Mouse (Mus musculus): ENCODE measurements around the gene Rbms2. TPM values are rescaled to one million over a fixed set of nuclear protein-coding genes. Genes with fewer than 3 reads are reported as not detected.

Rbms2 gene
- polyA plus RNA-seq, 1 experiment = 137 TPM

DNA sequence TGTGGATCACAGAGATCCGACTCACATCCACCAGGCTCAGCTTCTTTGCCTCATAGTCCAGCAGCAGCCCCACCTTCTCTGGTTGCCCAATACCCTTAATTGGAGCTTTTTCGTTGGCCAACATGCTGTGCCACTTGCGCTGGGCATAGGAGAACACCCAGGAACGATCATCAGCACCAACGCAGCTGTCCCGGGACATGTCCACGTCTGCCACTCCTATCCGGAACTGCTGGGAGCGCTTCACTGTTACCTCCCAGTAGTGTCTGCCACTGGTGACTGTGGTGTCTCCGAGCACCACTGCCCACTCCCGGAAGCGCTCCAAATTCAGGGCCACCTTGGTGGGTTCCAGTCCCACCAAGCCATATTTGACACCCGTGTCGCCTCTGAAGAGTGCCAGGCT is 30.9 kb upstream of the Rbms2 start:
- TF ChIP-seq POLR2A (IDR thresholded peaks at IDR 0.05; ENCODE audit: insufficient read depth, low read length) = no peak
- TF ChIP-seq EP300 (IDR thresholded peaks at IDR 0.05; ENCODE audit: insufficient read depth, low read depth, low read length) = no peak
- no peak for TF ChIP-seq CTCF (IDR thresholded peaks at IDR 0.05; ENCODE audit: low read depth, low read length)
- no peaks in the 10 kb centered on the region for H3K27me3 ChIP-seq (ENCODE audit: control insufficient read depth, insufficient read depth, low read length, poor library complexity, severe bottlenecking)
- H3K4me1 ChIP-seq (ENCODE audit: control insufficient read depth, insufficient read depth, low read length) = no peaks in the 10 kb centered on the region
- peak overlapping the region; percentile 5; the same call in 1 of the 2 replicates for H3K27ac ChIP-seq (ENCODE audit: insufficient read depth, low read length)
- H3K4me3 ChIP-seq (ENCODE audit: low read depth, low read length) = peak overlapping the region; percentile 75
- H3K9me3 ChIP-seq (replicated peaks; ENCODE audit: control insufficient read depth, insufficient read depth, low read length, poor library complexity, severe bottlenecking) = no peaks in the 10 kb centered on the region
- H3K9ac ChIP-seq (ENCODE audit: low read depth, poor library complexity, severe bottlenecking) = peak overlapping the region; percentile 86
- peaks cover 18% of the 10 kb centered on the region for H3K36me3 ChIP-seq (ENCODE audit: control insufficient read depth, insufficient read depth, low read length, poor library complexity, severe bottlenecking)

DNA sequence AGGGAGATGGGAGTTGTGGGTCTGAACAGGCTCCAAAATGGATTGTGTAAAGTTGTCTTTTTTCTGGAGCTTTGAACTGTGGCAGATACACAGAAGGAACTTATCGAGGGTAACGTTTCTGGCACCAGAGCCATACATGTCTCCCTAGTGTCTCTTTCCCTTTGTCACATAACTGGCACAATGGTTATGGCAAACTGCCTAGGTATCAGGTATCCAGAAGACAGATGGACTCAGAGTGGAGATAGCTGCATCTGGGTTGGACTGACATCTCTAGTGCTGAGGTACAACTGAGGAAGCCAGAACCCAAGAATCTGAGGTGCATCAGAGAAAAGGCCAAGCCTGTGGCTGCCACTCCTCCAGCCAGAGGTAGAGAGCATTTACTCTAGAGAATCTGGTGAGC is 30.0 kb upstream of the Rbms2 start:
- Histone ChIP-seq H3K9me3 (replicated peaks; ENCODE audit: control insufficient read depth, insufficient read depth, low read length, poor library complexity, severe bottlenecking) (no peaks in the 10 kb centered on the region), H3K4me1 (ENCODE audit: control insufficient read depth, insufficient read depth, low read length) (no peaks in the 10 kb centered on the region), H3K27me3 (ENCODE audit: control insufficient read depth, insufficient read depth, low read length, poor library complexity, severe bottlenecking) (no peaks in the 10 kb centered on the region), H3K4me3 (ENCODE audit: low read depth, low read length) (no peak overlapping the region), H3K36me3 (ENCODE audit: control insufficient read depth, insufficient read depth, low read length, poor library complexity, severe bottlenecking) (peaks cover 18% of the 10 kb centered on the region), H3K9ac (ENCODE audit: low read depth, poor library complexity, severe bottlenecking) (0 out of 2 replicates have a peak overlapping the region, but pooled peaks have one; percentile 86), H3K27ac (ENCODE audit: insufficient read depth, low read length) (no peak overlapping the region)
- TF ChIP-seq CTCF (IDR thresholded peaks at IDR 0.05; ENCODE audit: low read depth, low read length) (no peak), EP300 (IDR thresholded peaks at IDR 0.05; ENCODE audit: insufficient read depth, low read depth, low read length) (no peak), POLR2A (IDR thresholded peaks at IDR 0.05; ENCODE audit: insufficient read depth, low read length) (no peak)

DNA sequence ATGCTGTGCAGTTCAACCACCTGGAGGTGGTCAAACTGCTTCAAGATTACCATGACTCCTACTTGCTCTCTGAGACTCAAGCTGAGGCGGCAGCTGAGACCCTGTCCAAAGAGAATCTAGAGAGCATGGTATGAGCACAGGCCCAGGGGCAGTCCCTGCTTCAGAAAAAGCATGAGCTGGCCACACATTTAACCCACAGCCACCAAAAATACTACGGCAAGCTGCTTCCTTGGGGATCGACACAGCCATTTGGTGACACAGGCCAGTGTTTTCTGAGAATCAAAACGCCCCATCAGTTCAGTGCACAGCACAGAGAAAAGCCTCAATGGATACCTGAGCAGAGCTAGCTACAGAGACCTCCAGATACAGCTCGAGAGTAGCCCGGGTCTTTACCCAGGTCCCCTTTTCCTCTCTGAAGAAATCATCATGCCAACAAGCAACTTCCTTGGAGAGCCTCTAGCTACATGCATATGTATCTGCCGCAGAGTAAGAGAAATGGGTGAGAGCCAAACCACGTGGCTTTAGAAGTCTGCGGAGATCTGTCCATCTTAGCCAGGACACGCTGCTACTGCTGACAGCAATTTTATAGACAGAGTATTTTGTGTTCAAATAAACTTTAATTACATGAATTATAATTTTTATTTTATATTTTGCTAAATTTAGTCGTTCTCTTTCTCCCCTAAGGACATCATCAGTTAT is 29.4 kb upstream of the Rbms2 start:
- H3K9ac ChIP-seq (ENCODE audit: low read depth, poor library complexity, severe bottlenecking) = no peak overlapping the region
- no peaks in the 10 kb centered on the region for H3K4me1 ChIP-seq (ENCODE audit: control insufficient read depth, insufficient read depth, low read length)
- H3K9me3 ChIP-seq (replicated peaks; ENCODE audit: control insufficient read depth, insufficient read depth, low read length, poor library complexity, severe bottlenecking) = no peaks in the 10 kb centered on the region
- TF ChIP-seq CTCF (IDR thresholded peaks at IDR 0.05; ENCODE audit: low read depth, low read length) (no peak), POLR2A (IDR thresholded peaks at IDR 0.05; ENCODE audit: insufficient read depth, low read length) (no peak), EP300 (IDR thresholded peaks at IDR 0.05; ENCODE audit: insufficient read depth, low read depth, low read length) (no peak)
- peaks cover 18% of the 10 kb centered on the region for H3K36me3 ChIP-seq (ENCODE audit: control insufficient read depth, insufficient read depth, low read length, poor library complexity, severe bottlenecking)
- H3K4me3 ChIP-seq (ENCODE audit: low read depth, low read length) = no peak overlapping the region
- no peak overlapping the region for H3K27ac ChIP-seq (ENCODE audit: insufficient read depth, low read length)
- no peaks in the 10 kb centered on the region for H3K27me3 ChIP-seq (ENCODE audit: control insufficient read depth, insufficient read depth, low read length, poor library complexity, severe bottlenecking)

- no peaks in the 10 kb centered on the region for H3K9me3 ChIP-seq (replicated peaks; ENCODE audit: control insufficient read depth, insufficient read depth, low read length, poor library complexity, severe bottlenecking)
- TF ChIP-seq CTCF (IDR thresholded peaks at IDR 0.05; ENCODE audit: low read depth, low read length) = no peak
- no peak for TF ChIP-seq EP300 (IDR thresholded peaks at IDR 0.05; ENCODE audit: insufficient read depth, low read depth, low read length)
- TF ChIP-seq POLR2A (IDR thresholded peaks at IDR 0.05; ENCODE audit: insufficient read depth, low read length) = no peak
Measured at GRCm38 (mm10) chr10:128208326-128208725, 28.2 kb upstream of the Rbms2 start.

GRCm38 (mm10) chr10:128204941-128205340 is 24.8 kb upstream of the Rbms2 start:
- Histone ChIP-seq H3K27ac (ENCODE audit: insufficient read depth, low read length) (no peak overlapping the region), H3K9ac (ENCODE audit: low read depth, poor library complexity, severe bottlenecking) (no peak overlapping the region; the same call in 1 of the 2 replicates), H3K36me3 (ENCODE audit: control insufficient read depth, insufficient read depth, low read length, poor library complexity, severe bottlenecking) (peaks cover 18% of the 10 kb centered on the region), H3K27me3 (ENCODE audit: control insufficient read depth, insufficient read depth, low read length, poor library complexity, severe bottlenecking) (no peaks in the 10 kb centered on the region), H3K4me3 (ENCODE audit: low read depth, low read length) (no peak overlapping the region), H3K4me1 (ENCODE audit: control insufficient read depth, insufficient read depth, low read length) (no peaks in the 10 kb centered on the region), H3K9me3 (replicated peaks; ENCODE audit: control insufficient read depth, insufficient read depth, low read length, poor library complexity, severe bottlenecking) (no peaks in the 10 kb centered on the region)
- no peak for TF ChIP-seq EP300 (IDR thresholded peaks at IDR 0.05; ENCODE audit: insufficient read depth, low read depth, low read length)
- TF ChIP-seq CTCF (IDR thresholded peaks at IDR 0.05; ENCODE audit: low read depth, low read length) = no peak
- no peak for TF ChIP-seq POLR2A (IDR thresholded peaks at IDR 0.05; ENCODE audit: insufficient read depth, low read length)

More at GRCm38 (mm10) chr10:128208326-128208725, 28.2 kb upstream of the Rbms2 start:
- no peak overlapping the region for H3K27ac ChIP-seq (ENCODE audit: insufficient read depth, low read length)
- H3K4me1 ChIP-seq (ENCODE audit: control insufficient read depth, insufficient read depth, low read length) = no peaks in the 10 kb centered on the region
- H3K4me3 ChIP-seq (ENCODE audit: low read depth, low read length) = no peak overlapping the region
- H3K36me3 ChIP-seq (ENCODE audit: control insufficient read depth, insufficient read depth, low read length, poor library complexity, severe bottlenecking) = peaks cover 18% of the 10 kb centered on the region
- no peaks in the 10 kb centered on the region for H3K27me3 ChIP-seq (ENCODE audit: control insufficient read depth, insufficient read depth, low read length, poor library complexity, severe bottlenecking)
- no peak overlapping the region for H3K9ac ChIP-seq (ENCODE audit: low read depth, poor library complexity, severe bottlenecking)

DNA sequence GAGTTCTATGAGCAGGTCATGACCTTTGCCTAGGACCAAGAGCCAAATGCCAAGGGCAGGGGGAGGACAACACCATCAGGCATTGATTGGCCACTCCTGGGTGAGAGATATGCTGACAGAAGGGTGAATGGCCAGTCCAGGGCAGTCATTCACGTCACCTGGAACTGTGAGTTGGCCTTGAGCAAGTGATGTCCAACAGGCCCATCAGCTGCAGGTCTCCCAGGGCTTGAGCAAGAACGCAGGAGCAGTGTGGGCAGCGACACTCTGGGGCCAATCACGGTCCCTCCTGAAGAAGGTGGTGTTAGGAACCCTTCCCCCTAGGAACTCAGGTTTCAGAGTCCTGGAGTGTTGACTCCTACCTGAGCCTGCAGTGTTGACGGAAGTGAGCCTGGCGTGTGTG is 21.8 kb upstream of the Rbms2 start:
- H3K9ac ChIP-seq (ENCODE audit: low read depth, poor library complexity, severe bottlenecking) = no peak overlapping the region

More for the DNA sequence above, 21.8 kb upstream of the Rbms2 start:
- Histone ChIP-seq H3K36me3 (ENCODE audit: control insufficient read depth, insufficient read depth, low read length, poor library complexity, severe bottlenecking) (no peaks in the 10 kb centered on the region), H3K9me3 (replicated peaks; ENCODE audit: control insufficient read depth, insufficient read depth, low read length, poor library complexity, severe bottlenecking) (no peaks in the 10 kb centered on the region), H3K4me1 (ENCODE audit: control insufficient read depth, insufficient read depth, low read length) (no peaks in the 10 kb centered on the region), H3K4me3 (ENCODE audit: low read depth, low read length) (no peak overlapping the region), H3K27ac (ENCODE audit: insufficient read depth, low read length) (no peak overlapping the region), H3K27me3 (ENCODE audit: control insufficient read depth, insufficient read depth, low read length, poor library complexity, severe bottlenecking) (no peaks in the 10 kb centered on the region)
- TF ChIP-seq EP300 (IDR thresholded peaks at IDR 0.05; ENCODE audit: insufficient read depth, low read depth, low read length) (no peak), POLR2A (IDR thresholded peaks at IDR 0.05; ENCODE audit: insufficient read depth, low read length) (no peak)
